Mouse (Mus musculus) intestine, embryonic 15.5 days (tissue): ENCODE measurements around the gene Crygc. TPM values are rescaled to one million over a fixed set of nuclear protein-coding genes. Genes with fewer than 3 reads are reported as not detected.
"Not testable (repeated sequence)": the region's sequence is repeated elsewhere in the genome, so short reads cannot be mapped to it uniquely, and the experiment has no call there.

ENCODE experiments used
- ATAC-seq: fragments of 200-750 bp; cut with Nextera tagmentation; 2 replicates; pipeline ENCODE4 v1.8.0; 2017; ENCODE audit warnings: moderate TSS enrichment, moderate library complexity
- H3K27ac ChIP-seq: fragments of 300-500 bp; sonication (generic); 2 replicates; pipeline ENCODE4 v1.5.1; 2015; ENCODE audit warnings: mild to moderate bottlenecking, inconsistent platforms
- H3K27me3 ChIP-seq: fragments of 300-500 bp; sonication (generic); replicated peaks from 2 replicates; pipeline ENCODE4 v1.6.1; 2015; ENCODE audit warnings: inconsistent platforms
- H3K36me3 ChIP-seq: fragments of 300-500 bp; sonication (generic); 2 replicates; pipeline ENCODE4 v1.6.1; 2015; ENCODE audit warnings: inconsistent platforms
- H3K4me1 ChIP-seq: fragments of 300-500 bp; sonication (generic); replicated peaks from 2 replicates; pipeline ENCODE4 v1.6.1; 2015; ENCODE audit warnings: inconsistent platforms
- H3K4me2 ChIP-seq: fragments of 300-500 bp; sonication (generic); replicated peaks from 2 replicates; pipeline ENCODE4 v1.6.1; 2015; ENCODE audit warnings: mild to moderate bottlenecking, inconsistent platforms
- H3K4me3 ChIP-seq: fragments of 300-500 bp; sonication (generic); replicated peaks from 2 replicates; pipeline ENCODE4 v1.5.1; 2015; ENCODE audit warnings: inconsistent platforms
- H3K9ac ChIP-seq: fragments of 300-500 bp; sonication (generic); 2 replicates; pipeline ENCODE4 v1.6.1; 2015; ENCODE audit warnings: inconsistent platforms
- H3K9me3 ChIP-seq: fragments of 300-500 bp; sonication (generic); 2 replicates; pipeline ENCODE4 v1.6.1; 2016; ENCODE audit warnings: inconsistent platforms
- WGBS: fragments of 180-500 bp; shearing (Covaris S2); methylation state at CpG from one replicate; pipeline ENCODE4 v1.1.7; 2015; 5-methylcytosine and 5-hydroxymethylcytosine counted together
- polyA plus RNA-seq: library from polyadenylated mRNA; unstranded; fragments of >200 nt; fragmentation: Nextera tagmentation; extraction: Ambion mirVana; gene quantifications from 2 replicates; pipeline ENCODE4 v1.2.1, GENCODE M21; 2015

Gene Crygc
- polyA plus RNA-seq, 1 experiment from 2014 or later: not detected

DNA sequence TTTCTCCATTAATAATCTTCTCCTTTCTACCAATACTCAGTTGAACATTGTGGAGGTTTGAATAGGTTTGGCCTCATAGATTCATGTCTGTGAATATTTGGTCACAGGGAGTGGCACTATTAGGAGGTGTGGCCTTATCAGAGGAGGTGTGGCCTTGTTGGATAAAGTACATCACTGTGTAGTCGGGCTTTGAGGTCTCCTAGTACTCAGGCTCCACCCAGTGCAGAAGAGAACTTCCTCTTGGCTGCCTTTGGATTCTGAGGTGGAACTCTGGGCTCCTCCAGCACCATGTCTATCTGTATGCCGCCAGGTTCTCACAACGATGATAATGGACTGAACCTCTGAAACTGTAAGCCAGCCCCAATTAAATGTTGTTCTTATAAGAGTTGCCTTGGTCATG, 23.5 kb upstream of the Crygc start:
- H3K27ac ChIP-seq: no peak overlapping the region
- H3K4me3 ChIP-seq: no peak overlapping the region
- H3K9me3 ChIP-seq: no peaks in the 10 kb centered on the region
- no peaks in the 10 kb centered on the region for H3K27me3 ChIP-seq
- 0 out of 2 replicates have a peak, but pooled peaks have one; percentile 34 for ATAC-seq
- no peak overlapping the region for H3K9ac ChIP-seq
- whole genome bisulfite sequencing: 74% methylated on average over 3 of the region's 3 CpGs
- no peaks in the 10 kb centered on the region for H3K36me3 ChIP-seq
- no peaks in the 10 kb centered on the region for H3K4me1 ChIP-seq
- no peak overlapping the region for H3K4me2 ChIP-seq

- no peak for ATAC-seq
- Histone ChIP-seq H3K36me3 (no peaks in the 10 kb centered on the region), H3K4me1 (no peaks in the 10 kb centered on the region), H3K4me2 (no peak overlapping the region), H3K9me3 (no peaks in the 10 kb centered on the region), H3K9ac (no peak overlapping the region), H3K27me3 (no peaks in the 10 kb centered on the region), H3K27ac (no peak overlapping the region), H3K4me3 (no peak overlapping the region)
- 93% methylated on average over 3 of the region's 3 CpGs for WGBS
These were observed 18.1 kb upstream of the Crygc start for GRCm38 (mm10) chr1:65091566-65091965.

DNA sequence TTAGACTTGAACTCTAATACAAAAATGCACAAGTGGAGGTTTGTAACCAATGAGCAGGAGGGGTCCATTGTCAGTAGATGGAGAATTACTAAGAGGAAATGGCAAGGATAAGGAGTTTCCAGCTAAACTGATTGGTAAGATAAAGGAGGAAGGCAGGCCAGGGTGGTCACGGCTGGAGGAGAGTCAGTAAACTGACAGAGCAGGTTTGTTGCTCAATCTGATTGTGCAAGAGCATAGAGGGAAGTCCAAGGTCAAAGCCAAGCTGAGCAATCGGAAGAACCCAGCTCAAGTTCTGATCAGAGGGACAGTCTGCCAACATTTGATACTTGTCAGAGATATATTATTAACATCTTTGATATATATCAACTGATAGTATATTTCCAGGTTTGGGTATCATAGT, 16.9 kb upstream of the Crygc start:
- no peak overlapping the region for H3K9ac ChIP-seq
- H3K4me3 ChIP-seq: no peak overlapping the region
- no peaks in the 10 kb centered on the region for H3K36me3 ChIP-seq
- WGBS: 39% methylated on average over 2 of the region's 2 CpGs
- ATAC-seq: peak; percentile 92
- H3K4me2 ChIP-seq: no peak overlapping the region
- no peaks in the 10 kb centered on the region for H3K4me1 ChIP-seq
- H3K27me3 ChIP-seq: no peaks in the 10 kb centered on the region
- H3K9me3 ChIP-seq: no peaks in the 10 kb centered on the region
- H3K27ac ChIP-seq: no peak overlapping the region

DNA sequence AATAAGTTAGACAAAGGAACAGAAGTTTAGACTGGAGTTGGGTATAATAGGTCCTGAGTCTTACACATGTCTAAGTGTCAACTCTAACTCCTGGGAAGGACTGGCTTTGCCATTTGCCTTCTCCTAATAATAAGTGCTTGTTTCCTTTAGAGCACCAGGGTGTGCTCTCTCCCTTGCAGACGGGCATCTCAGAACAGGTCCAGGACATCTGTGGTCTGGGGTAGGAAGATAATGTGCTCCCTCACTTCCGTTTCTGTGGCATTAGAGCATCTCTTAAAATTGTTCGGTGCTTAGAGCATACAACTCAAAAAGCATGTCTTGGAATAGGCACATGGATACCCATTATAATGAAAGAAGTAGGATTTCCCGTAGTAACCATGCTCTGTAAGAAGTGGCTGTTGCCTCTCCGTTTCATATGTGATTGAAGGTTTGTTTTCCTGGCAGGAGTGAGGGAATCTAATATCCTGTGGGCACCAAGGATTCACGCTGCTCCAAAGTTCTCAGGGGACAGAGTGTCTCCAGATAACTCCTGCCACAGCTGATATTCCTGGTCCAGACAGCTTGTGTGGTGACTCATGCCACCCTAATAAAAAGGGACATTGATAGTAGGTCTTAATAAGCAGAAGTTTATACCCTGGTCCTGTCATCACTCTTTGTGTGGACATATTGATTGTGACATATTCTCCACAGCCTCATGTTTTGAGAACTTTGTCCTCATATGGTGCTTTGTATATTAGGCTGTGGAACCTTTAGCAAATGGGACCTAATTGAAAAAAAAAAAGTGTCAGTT, 15.3 kb upstream of the Crygc start:
- no peak overlapping the region for H3K4me2 ChIP-seq
- no peaks in the 10 kb centered on the region for H3K9me3 ChIP-seq
- H3K4me1 ChIP-seq: no peaks in the 10 kb centered on the region
- no peak overlapping the region for H3K4me3 ChIP-seq
- H3K27me3 ChIP-seq: no peaks in the 10 kb centered on the region
- ATAC-seq: no peak
- H3K36me3 ChIP-seq: no peaks in the 10 kb centered on the region
- 78% methylated on average over 6 of the region's 6 CpGs for WGBS
- no peak overlapping the region for H3K9ac ChIP-seq
- no peak overlapping the region for H3K27ac ChIP-seq

- no peaks in the 10 kb centered on the region for H3K36me3 ChIP-seq
- H3K9ac ChIP-seq: no peak within 1 kb of the TSS
- WGBS: 43% methylated on average over 7 of the region's 7 CpGs
- no peak for ATAC-seq
- no peaks in the 10 kb centered on the region for H3K9me3 ChIP-seq
- no peaks in the 10 kb centered on the region for H3K27me3 ChIP-seq
- no peak within 1 kb of the TSS for H3K27ac ChIP-seq
- no peak within 1 kb of the TSS for H3K4me3 ChIP-seq
- no peaks in the 10 kb centered on the region for H3K4me1 ChIP-seq
- H3K4me2 ChIP-seq: no peak within 1 kb of the TSS
These were observed 8.7 kb upstream of the Crygc start, which contains the start of gene Crygb for GRCm38 (mm10) chr1:65082188-65082587. Gene Crygb, minus strand, starts transcription at chr1:65082288.

GRCm38 (mm10) chr1:65075607-65076006, 2.1 kb upstream of the Crygc start:
- Histone ChIP-seq H3K9me3 (no peaks in the 10 kb centered on the region), H3K4me1 (no peaks in the 10 kb centered on the region), H3K27ac (no peak overlapping the region), H3K27me3 (no peaks in the 10 kb centered on the region), H3K4me3 (no peak overlapping the region), H3K36me3 (no peaks in the 10 kb centered on the region), H3K4me2 (no peak overlapping the region), H3K9ac (no peak overlapping the region)
- 11% methylated on average over 5 of the region's 5 CpGs for WGBS
- ATAC-seq: no peak

GRCm38 (mm10) chr1:65067842-65068241, 5.6 kb downstream of the Crygc start:
- H3K4me2 ChIP-seq: no peak overlapping the region
- H3K4me1 ChIP-seq: no peaks in the 10 kb centered on the region
- no peak overlapping the region for H3K27ac ChIP-seq
- H3K27me3 ChIP-seq: no peaks in the 10 kb centered on the region
- H3K4me3 ChIP-seq: no peak overlapping the region
- no peak for ATAC-seq
- no peak overlapping the region for H3K9ac ChIP-seq
- no peaks in the 10 kb centered on the region for H3K9me3 ChIP-seq
- H3K36me3 ChIP-seq: no peaks in the 10 kb centered on the region

- 82% methylated on average over 15 of the region's 15 CpGs for WGBS
- Histone ChIP-seq H3K27ac (no peak overlapping the region), H3K4me3 (no peak overlapping the region), H3K9me3 (no peaks in the 10 kb centered on the region), H3K9ac (no peak overlapping the region), H3K4me1 (no peaks in the 10 kb centered on the region), H3K4me2 (no peak overlapping the region), H3K27me3 (no peaks in the 10 kb centered on the region), H3K36me3 (no peaks in the 10 kb centered on the region)
- no peak for ATAC-seq
These were observed 9.3 kb downstream of the Crygc start for GRCm38 (mm10) chr1:65064201-65064600.

- no peak for ATAC-seq
- Histone ChIP-seq H3K9ac (no peak within 1 kb of the TSS), H3K4me1 (no peaks in the 10 kb centered on the region), H3K36me3 (no peaks in the 10 kb centered on the region), H3K4me3 (no peak within 1 kb of the TSS), H3K27ac (no peak within 1 kb of the TSS), H3K27me3 (no peaks in the 10 kb centered on the region), H3K4me2 (no peak within 1 kb of the TSS), H3K9me3 (no peaks in the 10 kb centered on the region)
- WGBS: 87% methylated on average over 8 of the region's 8 CpGs
These were observed 10.1 kb downstream of the Crygc start, which contains the start of gene Crygd for GRCm38 (mm10) chr1:65063352-65063751. Gene Crygd, minus strand, starts transcription at chr1:65063452.

DNA sequence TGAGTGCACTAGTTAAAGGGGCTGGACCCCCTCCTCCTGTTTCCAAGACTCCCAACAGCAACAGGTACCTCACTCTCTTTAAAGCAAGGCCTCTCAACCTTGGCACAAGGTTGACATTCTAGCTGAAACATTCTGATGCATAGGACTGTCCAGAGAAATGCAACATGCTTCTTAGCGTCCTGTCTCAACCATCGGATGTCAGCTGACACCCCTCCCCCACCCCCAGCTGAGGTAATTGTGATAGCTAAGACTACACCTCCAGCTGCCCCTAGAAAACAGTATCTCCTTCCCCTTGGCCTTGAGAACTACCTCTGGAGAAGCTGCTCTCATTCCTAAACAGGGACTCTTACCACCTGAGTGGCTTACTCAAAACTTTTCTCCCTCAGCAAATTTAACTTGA, 21.3 kb downstream of the Crygc start:
- 35% methylated on average over 2 of the region's 2 CpGs for WGBS
- H3K36me3 ChIP-seq: no peaks in the 10 kb centered on the region
- no peaks in the 10 kb centered on the region for H3K9me3 ChIP-seq
- no peak overlapping the region for H3K9ac ChIP-seq
- no peaks in the 10 kb centered on the region for H3K4me1 ChIP-seq
- no peak overlapping the region for H3K4me3 ChIP-seq
- H3K27me3 ChIP-seq: no peaks in the 10 kb centered on the region
- no peak overlapping the region for H3K27ac ChIP-seq
- no peak overlapping the region for H3K4me2 ChIP-seq
- no peak for ATAC-seq

- Histone ChIP-seq H3K4me3 (no peak overlapping the region), H3K27me3 (no peaks in the 10 kb centered on the region), H3K4me1 (no peaks in the 10 kb centered on the region), H3K9me3 (no peaks in the 10 kb centered on the region), H3K9ac (no peak overlapping the region), H3K4me2 (no peak overlapping the region), H3K36me3 (no peaks in the 10 kb centered on the region), H3K27ac (no peak overlapping the region)
- 67% methylated on average over 7 of the region's 7 CpGs for WGBS
- ATAC-seq: no peak
These were observed 21.8 kb downstream of the Crygc start for GRCm38 (mm10) chr1:65051696-65052095.

DNA sequence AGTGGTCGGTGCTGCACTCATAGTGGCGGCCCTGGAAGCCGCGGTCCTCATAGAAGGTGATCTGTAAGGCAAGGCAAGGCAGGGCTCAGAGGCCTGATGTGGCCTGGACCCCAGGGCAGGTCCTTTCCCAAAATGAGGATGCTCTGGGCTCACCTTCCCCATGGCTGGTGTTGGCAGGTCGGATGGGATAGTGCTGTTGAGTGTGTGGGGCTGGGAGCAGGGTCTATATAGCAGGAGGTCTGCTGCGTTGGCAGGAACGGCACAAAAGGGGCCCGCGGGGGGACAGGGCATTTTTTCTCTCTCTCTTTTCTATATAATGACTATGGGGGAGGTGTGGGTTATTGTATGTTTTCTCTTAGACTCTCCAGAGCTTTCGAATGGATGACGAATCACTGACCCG, 22.5 kb downstream of the Crygc start, which contains the start of gene Cryge:
TSS of gene Cryge (minus strand) at position 198 of the 400 bp plus-strand sequence.
- H3K27me3 ChIP-seq, H3K4me2 ChIP-seq, H3K36me3 ChIP-seq, H3K4me3 ChIP-seq, H3K4me1 ChIP-seq, ATAC-seq, H3K9me3 ChIP-seq, H3K27ac ChIP-seq, H3K9ac ChIP-seq: not testable (repeated sequence)
- 58% methylated on average over 8 of the region's 12 CpGs for WGBS

- H3K27ac ChIP-seq: no peak overlapping the region
- H3K36me3 ChIP-seq: no peaks in the 10 kb centered on the region
- H3K9me3 ChIP-seq: no peaks in the 10 kb centered on the region
- no peak overlapping the region for H3K4me2 ChIP-seq
- no peaks in the 10 kb centered on the region for H3K4me1 ChIP-seq
- H3K27me3 ChIP-seq: no peaks in the 10 kb centered on the region
- WGBS: 61% methylated on average over 12 of the region's 12 CpGs
- no peak overlapping the region for H3K9ac ChIP-seq
- no peak overlapping the region for H3K4me3 ChIP-seq
- no peak for ATAC-seq
These were observed 24.7 kb downstream of the Crygc start for GRCm38 (mm10) chr1:65048781-65049180.
